Mouse (Mus musculus): ENCODE data around the gene Tnnt2.

Gene Tnnt2

DNA sequence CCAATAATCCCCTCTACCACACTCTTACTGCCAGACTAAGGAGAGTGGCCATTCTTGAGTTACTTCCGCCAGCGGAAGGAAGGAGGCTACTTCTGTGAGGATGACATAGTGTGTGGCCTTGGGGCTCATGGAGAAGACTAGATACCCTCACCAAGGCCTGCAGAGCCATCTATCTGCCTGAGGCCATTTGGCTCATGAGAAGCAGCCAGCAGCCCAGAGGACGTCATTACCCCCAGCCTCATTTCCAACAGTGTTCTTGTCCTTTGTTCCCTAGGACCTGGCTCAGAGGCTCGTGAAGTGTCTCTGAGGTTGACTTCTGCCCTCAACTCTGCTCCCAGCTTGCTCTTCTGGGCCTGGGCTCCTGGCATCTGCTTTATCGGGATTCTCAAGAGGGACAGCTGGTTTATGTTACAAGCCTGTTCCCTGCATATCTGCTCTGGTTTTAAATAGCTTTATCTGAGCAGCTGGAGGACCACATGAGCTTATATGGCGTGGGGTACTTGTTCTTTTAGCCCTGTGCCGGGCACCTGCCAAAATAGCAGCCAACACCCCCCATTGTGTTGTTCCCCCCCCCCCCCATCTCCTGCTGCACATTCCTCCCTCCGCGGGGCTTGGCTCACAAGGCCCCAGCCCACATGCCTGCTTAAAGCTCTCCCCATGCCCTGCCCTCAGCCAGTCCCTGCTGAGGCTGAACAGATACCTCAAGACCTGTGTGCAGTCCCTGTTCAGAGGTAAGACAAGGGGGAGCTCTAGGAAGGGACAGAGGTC is at the start of gene Tnnt2:
Gene Tnnt2 (plus strand): TSS at position 639 of the 768 bp plus-strand sequence.
- WGBS, result 55% methylated on average over 9 of the region's 9 CpGs

DNA sequence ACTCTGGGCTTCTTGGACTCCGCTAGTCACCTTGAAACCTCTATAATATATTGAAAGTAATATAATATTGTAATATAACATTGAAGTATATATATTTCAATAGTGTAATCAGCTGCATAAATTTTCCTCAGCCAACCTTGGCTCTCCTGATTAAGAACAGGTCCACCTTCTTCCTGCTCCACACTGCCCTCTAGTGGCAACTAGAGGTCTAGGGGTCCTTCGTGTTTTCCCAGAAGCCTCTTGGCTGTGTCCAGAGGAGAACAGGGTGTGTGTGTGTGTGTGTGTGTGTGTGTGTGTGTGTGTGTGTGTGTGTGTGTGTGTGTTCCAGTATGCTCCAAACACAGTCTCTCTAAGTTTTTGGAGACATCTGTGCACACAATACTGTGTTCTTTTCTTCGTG is 48.4 kb upstream of the Tnnt2 start:
- 35% methylated on average over 3 of the region's 3 CpGs for WGBS

DNA sequence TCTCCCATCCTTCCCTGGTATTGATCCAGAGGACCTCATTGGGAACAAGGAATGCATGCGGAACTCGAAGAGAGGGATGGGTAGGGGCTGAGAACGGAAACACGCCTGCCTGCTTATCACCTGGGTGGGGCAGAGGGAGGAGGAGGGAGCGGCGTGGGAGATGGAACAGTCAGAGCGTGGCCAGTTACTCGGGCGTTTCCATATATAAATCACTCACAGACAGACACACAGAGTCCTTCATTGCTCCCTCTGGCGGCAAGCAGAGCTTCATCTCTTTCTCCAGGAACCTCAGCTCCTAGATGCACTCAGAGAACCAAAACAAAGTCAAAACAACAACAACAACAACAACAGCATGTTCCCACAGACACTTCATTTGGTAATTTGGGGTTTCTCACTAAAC is 47.4 kb upstream of the Tnnt2 start:
- 30% methylated on average over 10 of the region's 10 CpGs for WGBS

DNA sequence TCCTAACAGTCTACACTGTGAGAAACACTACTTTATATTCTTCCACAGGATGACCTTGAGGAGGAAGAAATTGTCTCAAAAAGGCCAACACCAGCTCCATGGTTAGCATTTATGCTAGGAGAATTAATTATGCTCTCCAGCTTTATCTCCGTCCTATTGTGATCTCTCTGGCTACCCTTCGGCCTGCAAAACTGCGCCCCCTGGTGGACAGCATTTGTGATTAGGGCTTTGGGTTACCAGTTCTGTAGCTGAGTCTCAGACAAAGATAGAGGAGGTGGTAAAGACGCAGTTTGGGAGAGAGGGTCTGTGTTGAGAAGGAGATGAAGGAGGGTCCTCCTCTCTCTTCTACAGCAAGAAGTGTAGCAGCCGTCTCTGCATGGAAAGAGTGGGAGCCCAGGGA is 46.3 kb upstream of the Tnnt2 start:
- 21% methylated on average over 5 of the region's 5 CpGs for WGBS

DNA sequence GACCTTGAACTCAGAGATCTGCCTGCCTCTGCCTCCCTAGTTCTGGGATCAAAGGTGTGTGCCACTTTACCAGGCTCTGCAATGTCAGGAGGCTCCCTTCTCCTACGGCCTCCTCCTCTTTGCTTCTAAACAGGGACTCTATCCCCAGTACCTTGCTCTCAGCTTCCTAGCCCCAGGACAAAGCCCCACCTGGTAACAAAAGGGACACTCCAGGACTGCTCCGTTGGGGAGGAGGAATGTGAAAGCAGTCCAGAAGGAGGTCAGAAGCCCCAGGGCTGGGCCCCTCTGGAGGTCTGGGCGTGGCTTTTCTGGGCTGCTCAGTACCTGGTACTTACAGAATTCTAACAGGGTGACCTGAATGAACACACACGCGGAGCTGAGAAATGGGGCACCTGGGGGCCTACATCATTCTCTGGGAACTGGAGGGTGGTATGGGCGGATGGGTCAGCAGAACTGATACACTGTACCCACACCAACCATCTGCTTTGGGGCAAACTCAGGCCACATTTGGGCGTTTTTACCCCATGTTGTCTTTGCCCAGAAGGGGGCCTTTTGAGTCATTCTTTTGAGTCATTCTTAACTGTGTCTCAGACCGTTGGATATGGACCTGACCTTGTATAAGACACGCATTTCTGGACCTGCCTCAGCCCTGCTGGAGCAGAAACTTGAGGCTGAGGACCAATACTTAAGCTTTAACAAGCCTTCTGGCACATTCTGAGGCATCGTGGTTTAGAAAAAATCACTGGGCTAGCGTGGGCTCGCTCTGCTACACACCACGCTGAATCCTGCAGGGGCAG is 43.8 kb upstream of the Tnnt2 start:
- WGBS, result 65% methylated on average over 13 of the region's 13 CpGs

DNA sequence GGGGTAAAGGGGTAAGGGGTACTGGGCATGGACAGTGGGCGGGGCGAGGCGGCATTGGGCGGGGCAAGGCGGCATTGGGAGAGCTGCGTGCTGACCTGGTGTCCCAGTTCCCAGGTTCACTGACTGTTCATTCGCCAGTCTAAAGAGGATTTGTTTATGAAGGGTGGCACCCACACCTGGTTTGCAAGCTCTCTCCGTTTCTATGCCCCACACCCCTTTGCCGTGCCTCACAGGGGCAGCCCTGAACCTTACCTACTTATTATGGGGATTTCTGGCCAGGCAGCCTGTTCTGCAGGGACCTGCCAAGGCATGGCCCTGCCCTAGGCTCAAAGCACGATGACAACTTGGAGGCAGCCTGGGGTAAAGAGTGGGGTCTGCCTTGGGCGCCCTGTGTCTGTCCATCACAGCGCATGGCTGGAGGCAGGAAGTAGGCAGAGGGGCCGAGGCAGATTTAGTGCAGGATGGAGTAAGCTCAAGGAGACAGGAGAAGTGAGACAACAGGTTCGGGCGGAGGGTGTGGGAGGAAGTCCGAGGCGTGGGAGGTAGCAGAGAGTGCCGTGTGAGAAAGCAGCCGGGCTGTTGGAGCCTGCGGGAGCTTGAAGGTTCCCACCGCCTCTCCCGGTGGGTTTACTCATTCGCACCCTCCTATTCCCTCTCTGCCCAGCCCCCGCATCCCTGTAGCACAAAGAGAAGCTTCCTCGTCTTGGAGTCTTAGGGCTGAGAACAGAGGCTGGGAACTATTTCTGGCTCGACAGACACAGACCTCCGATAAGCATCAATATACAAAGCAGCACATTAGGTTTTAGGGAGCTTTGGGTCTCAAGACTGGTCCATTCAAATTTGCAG is 42.6 kb upstream of the Tnnt2 start:
- 18% methylated on average over 27 of the region's 27 CpGs for WGBS

DNA sequence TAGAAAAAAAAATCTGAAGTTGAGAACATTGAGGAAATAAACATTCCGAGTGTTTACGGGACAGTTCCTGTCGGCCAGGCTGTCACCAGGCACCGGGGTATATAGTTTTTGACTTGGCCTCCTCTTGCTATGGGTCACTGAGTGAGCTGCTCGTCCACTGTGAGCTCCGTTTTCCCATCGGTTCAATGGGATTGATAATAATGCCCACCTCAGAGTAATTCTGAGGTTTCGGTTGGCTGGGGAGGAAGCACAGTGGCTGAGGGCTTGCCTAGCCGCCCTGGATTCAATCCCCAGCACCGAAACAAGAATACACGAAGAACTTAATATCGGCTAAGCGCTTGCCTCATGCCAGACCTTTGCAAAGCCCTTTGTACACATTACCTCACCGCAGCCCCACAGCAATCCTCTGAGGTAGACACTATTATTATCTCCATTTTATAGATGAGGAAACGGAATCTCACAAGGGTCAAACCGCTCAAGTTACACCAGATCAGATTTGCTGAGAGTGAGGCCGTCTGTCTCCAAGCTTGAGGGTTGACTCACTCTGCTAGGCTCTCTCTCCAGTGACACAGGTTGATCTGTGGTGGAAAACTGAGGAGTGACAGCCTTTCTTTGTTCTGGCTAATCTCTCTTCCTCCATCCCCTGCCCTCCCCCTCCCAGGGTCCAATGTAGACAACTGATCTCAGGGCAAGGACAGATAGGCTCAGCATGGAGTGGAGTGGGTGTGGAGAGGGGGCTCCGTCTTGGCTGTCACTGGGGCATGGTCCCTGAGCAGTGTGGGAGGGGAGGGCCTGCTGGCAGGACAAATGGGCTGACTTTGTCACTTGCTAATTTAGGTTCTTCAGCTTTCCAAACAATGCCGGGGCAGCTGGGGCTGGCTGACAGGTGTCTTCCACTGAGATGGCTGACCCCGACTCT is 41.7 kb upstream of the Tnnt2 start:
- 64% methylated on average over 20 of the region's 20 CpGs for WGBS

DNA sequence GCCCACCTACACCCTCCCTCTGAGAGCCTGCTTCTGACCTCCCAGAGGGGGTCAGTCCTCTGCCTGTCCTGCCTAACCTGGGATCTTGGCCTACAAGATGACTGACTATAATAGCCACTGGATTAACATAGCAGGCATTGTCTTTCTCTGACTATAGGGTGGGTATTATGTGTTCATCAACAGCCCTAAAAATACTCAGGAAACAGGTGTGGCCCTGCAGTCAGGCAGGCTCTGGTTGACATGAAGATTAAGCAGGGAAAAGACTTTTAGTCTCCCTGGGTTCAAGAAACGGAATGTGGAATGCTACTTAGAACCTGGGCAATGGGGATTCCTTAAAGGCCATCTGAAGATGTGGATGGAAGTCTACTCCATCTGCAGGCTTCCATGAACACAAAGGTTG is 37.7 kb upstream of the Tnnt2 start:
- 92% methylated on average over 1 of the region's 1 CpGs for WGBS

DNA sequence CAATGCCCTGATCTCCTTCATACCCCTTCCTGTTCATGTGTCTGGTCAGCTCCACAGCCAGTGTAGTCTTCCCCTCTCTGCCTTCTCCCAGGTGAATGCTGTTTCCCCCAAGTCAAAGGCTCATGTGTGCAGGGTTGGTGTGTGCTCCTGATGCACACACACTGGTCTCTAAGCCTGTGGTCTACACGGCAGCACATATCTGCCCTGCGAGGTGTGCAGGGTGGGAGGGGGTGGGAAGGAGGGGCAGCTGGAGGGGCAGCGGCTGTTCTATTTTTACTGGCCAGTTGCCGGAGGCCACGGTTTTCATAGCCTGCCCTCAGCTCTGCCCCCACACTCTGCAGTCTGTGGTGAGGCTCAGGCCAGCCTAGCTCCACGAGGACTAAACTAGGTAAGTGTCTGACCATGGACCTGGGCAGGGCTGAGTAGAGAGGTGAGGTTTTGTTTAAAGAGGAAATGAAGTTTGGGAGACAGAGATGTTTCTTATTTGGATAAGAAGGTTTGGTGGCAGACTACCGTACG is 37.0 kb upstream of the Tnnt2 start:
- WGBS, result 79% methylated on average over 8 of the region's 8 CpGs

DNA sequence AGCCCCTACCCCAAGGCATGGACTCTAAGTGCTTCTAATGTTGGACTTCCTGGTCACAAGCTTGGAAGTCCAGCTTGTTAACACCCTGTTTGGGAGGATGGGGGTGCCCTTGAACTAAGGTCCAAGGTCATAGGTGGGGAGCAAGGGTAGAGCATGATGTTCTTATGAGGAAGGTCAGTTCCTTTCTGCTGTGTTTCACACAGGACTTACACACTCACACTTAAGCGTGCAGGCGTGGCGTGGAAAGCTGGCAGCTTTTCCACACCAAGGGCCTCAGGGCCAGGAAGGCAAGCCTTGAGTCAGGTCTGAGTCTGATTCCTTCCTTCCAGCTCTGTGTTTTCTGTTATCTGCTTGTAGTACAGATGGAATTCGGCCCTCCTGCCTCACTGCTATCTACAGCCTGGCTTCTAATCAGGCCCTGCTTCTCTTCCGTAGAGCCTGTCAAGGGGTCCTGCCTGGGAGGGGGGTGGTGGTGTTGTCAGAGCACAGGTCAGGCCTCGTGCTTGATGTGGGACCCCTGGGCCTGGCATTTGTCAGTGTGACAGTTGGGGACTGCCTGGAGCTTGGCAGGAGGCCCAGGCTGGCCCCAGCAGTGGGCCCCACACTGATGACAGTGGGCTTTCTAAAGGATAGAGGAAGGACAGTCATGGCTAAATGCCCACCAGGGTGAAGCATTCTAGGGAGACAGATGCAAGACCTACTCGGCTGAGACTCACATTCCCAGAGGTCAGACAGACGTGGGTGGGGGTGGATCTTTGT is 35.8 kb upstream of the Tnnt2 start:
- 73% methylated on average over 8 of the region's 8 CpGs for WGBS

DNA sequence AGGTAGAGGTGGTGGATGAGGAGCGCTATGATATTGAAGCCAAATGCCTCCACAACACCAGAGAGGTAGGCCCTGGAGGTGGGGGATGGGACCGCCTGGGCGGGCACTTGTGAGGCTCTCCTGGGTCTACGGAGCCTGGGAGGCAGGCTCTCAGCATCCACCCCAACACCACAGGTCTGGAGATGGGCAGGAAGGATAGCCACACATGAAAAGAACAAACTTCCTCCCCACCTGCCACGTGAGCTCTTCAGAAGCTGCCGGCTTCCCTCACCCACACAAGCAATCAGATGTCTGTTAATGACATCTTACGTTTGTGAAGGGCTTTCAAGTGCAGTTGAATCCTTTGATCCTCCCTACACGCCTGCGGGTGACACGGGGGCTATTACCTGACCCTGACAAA is 28.6 kb upstream of the Tnnt2 start:
- 76% methylated on average over 10 of the region's 10 CpGs for WGBS

DNA sequence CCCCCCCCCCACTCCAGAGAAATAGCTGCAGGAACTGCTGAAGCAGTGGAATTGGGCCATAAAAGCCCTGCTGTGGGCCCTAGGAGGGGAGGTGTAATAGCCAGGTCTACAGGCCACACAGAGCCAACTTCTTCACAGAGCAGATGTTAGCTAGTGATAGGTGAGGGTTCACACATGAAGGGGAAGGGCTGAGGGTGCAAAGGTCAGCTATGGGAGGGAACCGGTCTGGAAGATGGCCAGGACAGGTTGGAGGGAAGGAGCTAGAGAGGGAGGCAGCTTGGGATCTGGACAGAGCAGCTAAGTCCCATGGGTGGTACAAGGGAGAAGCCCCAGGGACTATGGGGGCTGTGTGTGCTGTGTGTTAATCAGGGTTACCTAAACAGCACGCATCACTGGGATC is 26.0 kb upstream of the Tnnt2 start:
- 98% methylated on average over 2 of the region's 2 CpGs for WGBS

DNA sequence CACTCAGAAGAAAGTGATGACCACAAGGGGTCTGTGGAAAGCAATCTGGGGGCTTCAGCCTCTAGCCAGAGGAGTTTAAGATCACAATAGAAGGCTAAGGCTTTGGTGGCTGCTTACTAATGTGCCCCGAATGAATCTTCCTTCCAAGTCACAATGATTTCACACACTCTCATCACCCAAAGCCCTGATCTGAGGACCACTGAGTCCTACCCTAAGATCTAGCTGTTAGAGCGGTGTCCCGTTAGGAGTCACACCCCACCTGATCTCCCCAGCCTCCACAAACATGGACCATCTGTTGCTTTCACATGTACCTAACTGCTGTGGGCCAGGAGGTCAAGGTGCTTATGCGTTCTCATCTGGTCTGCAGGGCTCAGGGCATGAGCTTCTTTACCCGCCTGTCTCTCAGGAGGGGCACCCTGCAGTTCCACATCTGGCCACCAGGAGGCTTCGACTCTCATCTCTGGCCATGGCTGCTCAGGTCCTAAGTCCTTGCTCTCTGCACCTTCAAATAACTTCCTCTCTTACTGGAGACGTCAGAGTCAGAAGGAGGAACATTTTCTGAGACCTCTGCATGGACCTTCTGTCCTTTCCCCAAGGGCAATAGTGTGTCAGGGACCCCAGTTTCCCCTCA is 25.0 kb upstream of the Tnnt2 start:
- WGBS, result 44% methylated on average over 7 of the region's 7 CpGs

DNA sequence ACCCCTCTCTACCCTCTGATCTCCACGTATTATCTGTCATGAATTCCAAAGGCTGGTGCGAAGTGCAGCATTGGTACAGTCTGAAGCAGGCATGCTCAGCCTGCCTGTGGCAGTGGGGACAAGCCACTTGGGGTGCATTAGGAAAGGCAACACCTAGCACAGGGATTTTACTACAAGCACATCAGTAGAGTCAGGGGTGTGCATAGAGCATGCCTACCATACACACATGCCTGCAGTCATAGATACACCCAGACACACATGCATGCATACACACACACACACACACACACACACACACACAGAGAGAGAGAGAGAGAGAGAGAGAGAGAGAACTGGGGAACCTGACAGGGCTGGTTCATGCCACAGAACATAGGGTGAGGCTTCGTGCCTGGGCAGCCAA is 23.9 kb upstream of the Tnnt2 start:
- WGBS, result 83% methylated on average over 3 of the region's 3 CpGs

DNA sequence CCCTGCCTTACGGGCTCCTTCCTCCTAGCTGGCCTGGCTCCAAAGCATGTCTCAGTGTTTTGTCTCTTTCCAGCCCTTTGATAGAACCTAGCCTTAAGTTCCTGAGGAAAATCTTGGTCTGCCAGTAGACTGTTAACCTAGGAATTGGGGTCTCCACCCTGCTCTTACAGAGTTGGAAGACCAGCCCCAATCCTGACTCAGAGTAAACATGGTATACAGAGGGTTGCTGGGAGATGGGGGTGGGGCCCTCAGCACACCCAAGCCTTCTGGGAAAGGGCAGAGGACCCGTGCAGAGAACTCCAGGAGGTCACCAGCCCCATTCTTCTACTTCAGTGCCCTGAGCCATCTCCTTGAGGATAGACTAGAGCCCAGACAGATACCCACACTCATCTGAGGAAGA is 23.5 kb upstream of the Tnnt2 start:
- WGBS, result 45% methylated on average over 2 of the region's 2 CpGs

DNA sequence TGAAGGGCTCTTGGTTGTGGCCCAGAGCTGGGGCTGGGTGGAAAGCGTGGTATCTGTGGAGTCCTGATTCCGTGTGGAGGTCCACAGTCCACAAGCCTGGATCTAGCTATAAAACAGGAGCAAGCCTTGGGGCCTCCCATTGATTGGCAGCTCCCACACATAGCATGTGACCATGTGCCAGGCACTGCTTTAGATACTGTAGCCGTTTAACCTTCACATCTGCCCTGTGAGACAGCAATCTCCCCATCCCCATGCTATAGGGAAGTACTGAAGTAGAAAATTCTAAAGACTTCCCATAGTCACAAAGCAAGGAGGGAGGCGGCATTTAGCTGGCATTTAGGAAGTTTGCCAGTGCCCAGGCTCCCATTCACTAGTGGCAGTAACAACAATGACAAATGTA is 23.1 kb upstream of the Tnnt2 start:
- WGBS, result 62% methylated on average over 4 of the region's 4 CpGs

DNA sequence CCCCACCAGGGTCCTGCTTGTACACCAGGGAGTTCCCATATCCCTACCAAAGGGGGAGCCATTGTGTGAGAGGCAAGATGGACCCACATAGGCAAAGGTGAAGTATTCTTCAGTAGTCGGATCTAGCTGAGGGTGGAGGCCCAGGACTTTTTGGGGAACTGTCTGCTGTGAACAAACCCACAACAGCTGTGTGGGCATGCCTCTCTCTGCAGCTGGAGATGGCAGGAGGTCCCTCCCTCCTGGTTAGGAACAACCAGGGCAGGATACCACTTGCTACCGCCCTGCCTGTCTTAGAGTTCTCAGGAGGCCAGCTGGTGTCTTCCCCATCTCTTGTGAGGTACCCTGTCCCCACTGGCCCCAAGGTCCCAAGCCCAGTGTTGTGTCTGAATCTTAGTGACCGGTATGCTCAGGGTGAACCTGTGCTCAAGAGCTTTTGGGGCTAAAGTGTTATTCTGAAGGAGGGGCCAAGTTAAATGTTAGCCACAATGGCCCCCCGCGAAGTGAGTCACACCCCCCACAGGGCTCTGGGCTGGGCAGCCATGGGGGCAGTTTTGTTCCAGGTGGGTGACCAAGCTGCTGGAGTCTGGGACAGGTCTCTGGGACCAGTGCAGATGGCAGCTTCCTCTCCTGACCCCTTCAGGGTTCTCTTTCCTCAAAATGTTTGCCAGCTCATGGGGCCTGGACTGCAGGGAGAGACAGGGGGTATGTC is 22.3 kb upstream of the Tnnt2 start:
- WGBS, result 84% methylated on average over 5 of the region's 5 CpGs

DNA sequence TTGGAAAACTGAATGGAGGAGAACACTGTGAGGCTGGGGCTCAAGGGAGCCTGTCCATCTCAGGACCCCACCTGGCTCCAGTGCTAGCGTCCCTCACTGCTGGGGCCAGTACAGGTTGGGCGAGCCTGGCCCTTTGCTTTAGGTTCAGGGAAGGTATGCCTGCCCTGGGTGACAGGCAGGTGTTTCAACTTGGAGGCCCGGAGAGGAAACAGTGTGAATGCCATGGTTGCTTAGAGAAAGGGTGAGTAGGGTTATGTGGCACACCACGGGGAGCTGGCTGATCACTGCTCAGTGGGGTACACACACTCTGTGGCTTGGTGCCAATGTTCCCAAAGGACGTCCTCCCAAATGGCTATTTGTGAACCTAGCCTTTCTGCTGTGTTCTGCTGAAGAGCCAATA is 21.6 kb upstream of the Tnnt2 start:
- 86% methylated on average over 5 of the region's 5 CpGs for WGBS

DNA sequence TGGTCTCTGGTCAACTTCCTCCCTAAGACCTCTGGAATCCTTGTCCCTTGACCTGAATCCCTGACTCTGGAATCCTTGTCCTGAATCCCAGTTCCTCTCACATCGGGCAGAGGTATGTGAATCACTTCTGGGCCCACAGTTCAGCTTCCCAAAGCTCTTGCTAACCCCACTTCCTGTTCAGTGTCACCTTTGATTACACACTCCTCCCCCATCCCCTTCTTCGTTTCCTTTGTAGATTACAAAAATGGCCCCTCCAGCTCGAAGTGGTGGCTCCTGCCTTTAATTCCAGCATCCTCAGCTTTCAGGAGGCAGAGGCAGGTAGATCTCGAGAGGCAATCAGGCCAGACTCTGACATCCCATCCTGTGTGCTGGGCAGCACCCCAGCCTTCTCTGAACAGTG is 18.6 kb upstream of the Tnnt2 start:
- 83% methylated on average over 4 of the region's 4 CpGs for WGBS

All from cerebral cortex, adult 2 months (tissue).